Mouse (Mus musculus) spleen, postnatal 10 days (tissue): Measurements from ENCODE around the gene Pdgfra.

Source experiments
- DNase-seq, 2 experiments: peaks; one replicate each; pipeline ENCODE4 v3.0.0; 2021 to 2022; ENCODE audit warnings: low spot score in 2 of 2

Gene Pdgfra

DNA sequence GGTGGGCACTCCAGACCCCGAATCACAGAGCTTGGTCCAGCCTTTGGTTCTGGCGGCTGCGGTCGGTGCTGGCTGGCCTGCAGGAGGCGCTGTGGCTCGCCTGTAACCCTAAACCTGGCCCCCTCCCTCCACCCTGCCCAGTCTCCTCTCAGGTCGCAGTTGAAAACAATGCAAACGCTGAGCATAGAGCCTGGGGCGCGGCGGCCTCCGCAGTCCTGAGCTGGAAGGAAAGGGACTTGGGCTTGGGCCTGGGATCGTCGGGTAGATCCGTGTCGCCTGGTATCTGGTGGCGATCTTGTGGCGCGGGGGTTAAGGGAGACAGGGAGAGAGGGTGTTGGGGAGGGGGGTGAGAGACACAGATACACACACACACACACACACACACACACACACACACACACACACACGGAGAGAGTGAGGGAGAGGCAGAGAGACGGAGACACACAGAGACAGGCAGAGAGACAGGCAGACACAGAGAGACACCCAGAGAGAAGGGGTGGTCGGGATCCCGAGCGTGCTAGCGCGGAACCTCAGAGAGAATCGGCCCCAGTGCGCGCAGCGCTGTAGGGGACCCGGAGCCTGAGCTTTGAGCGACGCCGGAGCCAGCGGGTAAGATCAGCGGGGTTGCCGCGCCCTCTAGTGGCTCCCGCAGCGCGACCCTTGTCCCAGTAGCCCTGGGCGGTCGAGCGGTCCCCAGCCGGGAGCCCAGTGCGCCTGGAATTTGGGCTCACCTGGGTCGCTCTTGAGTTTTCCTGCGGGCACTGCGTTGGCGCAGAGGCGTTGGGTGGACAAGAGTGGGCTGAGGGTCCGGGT lies 3.9 kb downstream of the Pdgfra start:
- DNase-seq: peak; percentile 53 to 76

DNA sequence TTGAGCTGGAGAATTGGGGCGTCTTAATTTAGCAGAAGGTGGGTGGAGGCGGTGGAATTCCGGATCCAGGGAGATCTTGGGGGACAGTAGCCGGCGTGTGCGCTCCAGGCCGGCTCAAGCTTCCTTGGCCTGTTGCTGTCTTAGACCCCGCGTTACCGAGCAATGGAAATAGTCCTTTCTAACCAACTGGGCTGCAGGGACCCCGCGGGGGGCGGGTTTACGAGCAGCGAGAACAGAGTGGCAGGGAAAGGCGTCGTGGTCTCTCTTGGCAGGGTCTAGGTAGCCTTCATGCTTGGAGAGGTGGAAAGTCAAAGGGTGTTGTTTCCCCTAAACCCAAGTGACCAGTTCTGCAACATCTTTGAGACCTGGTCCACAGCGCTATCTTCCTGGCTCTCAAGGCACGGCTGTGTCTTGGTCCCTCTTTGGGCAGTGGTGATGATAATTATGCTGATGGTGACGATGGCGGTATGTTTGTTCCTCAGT lies 4.5 kb downstream of the Pdgfra start:
- DNase-seq: no peak

DNA sequence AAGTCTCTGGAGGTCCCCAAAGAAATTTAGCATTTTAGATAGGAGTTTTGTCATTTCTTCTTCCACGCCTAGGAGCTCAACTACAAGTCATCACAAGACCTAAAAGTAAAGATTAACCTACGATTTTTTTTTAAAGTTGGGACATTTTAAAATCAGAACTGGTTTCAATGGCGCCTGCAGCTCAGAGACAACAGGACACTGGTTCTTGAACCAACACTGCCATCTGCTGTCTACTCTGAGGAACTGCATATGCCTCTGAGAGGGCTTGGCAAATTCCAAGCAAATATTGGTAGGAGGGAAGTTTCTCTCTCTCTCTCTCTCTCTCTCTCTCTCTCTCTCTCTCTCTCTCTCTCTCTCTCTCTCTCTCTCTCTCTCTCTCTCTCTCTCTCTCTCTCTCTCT lies 4.9 kb downstream of the Pdgfra start:
- peak in 1 of 2 experiments; percentile 52 for DNase-seq

DNA sequence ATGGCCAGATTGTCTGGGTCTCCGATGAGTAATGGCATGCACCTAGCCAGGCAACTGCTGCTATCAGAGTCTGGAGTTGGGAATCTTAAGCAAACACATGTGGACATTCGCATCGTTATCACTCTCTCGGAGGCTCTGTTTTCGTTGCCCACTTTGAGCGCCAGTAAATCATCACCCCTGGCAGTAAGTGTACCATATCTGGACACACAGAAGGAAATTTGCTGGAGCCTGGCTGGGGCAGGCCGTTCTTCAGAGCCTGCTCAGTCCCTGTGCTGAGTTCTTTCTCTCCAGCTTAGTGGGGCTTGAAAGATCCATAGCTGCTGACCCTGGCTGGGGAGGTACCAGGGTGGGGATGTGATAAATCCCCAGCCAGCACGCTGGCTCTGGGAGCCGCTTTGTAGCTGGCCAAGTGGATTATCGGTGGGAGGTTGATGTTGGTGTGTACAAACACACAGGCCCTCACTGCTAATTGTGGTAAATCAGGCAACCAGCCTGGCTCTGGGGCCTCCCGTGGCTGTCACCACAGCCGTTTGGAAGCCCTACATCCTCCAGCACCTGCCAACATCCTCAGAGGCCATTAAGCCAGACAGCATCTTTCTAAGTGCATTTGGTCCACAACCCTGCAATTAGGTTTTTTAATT lies 8.6 kb downstream of the Pdgfra start:
- DNase-seq: no peak

DNA sequence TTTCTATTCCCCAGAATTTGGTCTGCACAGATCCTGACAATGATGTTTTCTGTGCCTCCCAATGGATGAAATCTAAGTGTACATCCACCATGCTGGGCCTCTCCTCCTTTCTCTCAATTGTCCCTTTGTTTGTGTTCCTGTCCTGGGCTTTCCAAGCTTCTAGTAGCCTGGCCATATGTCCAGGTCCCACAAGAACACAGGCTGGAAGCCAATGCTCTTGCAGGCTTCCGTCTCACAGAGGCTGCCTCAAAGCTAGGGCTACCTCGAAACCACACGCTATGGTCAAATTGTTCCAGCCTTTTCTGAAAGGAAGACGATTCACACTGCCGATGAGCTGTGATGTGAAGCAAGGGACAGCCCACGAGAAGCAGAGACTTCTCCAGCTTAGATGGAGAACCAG lies 9.5 kb downstream of the Pdgfra start:
- DNase-seq: no peak

DNA sequence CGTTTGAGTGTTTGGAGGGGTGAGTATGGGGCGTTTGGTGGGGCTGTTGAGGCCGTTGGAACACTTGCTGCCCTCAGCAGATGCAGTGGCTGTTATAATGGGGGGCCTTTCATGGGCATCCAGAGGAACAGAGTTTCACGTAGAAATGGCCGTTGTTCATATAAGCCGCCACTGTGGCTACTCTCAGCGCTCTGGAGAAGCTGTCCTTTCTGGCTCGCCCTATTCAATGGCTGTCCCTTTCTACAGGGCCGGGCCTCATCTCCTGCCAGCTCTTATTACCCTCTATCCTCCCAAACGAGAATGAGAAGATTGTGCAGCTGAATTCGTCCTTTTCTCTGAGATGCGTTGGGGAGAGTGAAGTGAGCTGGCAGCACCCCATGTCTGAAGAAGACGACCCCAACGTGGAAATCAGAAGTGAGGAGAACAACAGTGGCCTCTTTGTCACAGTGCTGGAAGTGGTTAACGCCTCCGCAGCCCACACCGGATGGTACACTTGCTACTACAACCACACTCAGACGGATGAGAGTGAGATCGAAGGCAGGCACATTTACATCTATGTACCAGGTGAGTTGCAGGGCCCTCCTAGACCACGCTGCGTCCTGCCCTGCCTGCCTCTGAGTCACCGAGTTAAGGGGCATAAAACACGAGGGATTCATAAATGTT lies 11.3 kb downstream of the Pdgfra start:
- no peak for DNase-seq

DNA sequence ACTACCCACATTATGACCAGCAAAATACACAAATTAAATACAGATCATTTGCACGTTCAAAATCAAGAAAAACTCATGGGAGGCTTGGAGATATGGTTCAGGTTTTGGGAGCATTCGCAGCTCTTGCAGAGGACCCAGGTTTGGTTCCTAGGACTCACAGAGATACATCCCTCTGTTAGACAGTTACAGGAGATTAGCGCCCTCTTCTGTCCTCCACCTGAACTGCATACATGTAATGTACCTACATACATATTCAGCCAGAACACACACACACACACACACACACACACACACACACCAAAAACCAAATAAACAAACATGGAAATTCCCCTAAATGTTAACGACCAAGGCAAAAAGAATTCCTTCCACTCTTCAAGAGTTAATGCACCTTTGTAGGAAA lies 12.6 kb downstream of the Pdgfra start:
- peak in 1 of 2 experiments; percentile 27 for DNase-seq

DNA sequence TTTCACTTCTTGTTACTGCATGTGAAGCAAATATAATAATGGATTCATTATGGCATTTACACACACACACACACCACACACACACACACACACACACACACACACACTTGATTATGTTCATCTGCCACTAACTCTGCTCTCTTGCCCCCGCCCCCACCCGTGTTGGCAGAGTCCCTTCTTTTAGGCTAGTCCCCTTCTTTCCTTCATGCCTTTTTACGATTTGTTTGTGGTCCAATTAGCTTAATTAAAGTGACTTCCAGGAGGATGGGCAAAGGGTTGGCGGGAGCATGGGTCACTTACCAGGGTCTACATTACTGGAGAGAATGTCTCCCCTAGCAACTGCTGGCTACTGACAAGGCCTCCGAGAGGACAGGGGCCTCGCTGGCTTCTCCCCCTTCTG lies 17.7 kb downstream of the Pdgfra start:
- no peak for DNase-seq

DNA sequence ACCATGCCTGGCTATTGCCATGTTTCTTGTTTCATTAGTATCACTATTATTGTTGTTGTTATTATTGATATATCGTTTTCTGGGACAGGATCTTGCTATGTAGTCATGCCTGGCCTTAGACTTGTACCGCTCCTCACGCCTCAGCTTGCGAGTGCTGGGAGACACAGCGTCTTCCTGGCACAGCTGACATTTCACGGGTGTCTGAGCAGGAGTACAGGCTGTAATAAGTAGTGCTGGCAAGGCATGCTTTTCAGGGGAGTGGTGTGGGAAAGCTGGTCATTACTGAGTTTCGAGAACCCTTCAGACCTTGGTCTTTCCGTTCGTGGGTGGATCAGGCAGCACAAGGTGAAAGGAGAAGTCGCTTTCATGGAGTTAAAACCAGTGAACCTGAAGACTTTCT lies 19.8 kb downstream of the Pdgfra start:
- no peak for DNase-seq

DNA sequence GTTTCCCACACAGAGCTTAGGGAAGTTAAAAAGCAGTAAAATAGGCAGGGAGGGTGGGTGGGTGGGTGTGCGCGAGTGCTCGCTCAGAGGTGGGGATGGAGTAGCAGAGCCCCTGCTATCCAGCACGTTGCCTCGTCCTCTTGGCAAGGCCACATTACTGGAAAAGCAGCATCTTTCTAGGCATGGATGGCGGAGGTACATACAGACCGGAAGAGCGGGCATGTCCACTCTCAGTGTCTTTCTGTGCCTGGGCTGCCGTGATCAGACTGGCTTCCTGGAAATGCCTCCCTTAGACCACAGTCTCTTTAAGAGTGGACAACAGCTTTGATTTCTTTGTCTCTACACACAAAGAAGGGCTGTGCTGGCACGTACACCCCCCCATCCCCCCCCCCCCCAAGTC lies 27.2 kb downstream of the Pdgfra start:
- no peak for DNase-seq

DNA sequence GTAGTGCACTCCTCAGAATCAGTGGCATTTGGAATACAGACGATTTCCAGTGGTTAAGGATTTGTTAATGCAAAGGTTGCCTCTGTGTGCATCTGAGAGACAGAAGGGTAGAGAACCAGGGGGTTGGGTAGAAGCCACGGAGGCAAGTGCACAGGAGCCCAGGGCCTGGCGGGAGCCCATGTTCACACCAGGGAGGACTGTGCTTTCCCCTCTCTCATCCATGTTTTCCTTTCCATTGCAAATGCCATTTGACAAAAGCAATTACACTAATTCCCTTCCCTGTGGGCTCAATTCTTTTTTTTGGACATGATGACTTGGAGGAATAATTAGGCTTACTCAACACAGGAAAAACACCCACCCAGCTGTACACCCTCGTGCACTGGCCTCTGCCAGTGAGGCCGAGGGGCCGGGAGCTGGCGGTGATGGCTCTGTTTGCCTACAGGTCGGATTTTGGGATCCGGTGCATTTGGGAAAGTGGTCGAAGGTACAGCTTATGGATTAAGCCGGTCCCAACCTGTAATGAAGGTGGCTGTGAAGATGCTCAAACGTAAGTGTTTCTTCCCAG lies 27.7 kb downstream of the Pdgfra start:
- DNase-seq: no peak

DNA sequence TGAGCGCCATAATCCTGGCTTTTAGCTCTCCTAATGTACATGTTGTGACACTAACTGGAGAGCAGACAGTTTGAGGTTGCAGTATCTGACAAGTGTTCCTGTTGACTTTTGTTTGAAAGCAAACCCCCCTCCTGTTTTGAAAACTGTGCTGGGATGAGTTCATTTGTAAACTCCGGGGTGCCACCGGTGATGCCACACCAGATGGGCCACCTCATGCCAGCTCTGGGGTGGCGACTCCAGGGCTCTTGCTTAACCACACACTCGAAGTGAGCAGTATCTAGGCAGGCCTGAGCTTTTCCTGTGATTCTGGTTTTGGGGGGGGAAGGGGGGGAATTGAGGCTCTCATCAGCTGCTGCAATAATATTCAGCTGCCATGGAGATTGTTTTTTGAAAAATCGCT lies 31.6 kb downstream of the Pdgfra start:
- no peak for DNase-seq

DNA sequence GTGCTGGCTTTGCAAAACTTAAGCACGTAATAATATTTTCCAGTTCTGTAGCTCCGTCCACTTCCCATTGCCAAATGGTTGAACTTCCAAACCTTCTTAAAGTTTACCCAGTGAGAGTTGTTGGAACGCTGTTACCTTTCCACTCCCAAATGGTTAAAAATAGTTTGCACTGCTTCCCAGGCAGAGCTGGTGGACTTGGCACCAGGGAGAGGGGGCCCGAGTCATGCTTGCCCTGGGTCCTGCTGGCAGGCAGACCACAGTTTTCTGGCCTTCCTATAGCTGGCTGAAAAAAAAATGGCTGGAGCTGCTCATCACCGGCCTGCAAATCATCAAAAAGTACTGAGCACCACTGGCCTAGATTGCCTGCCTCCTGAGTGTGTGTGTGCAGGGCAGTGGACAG lies 32.0 kb downstream of the Pdgfra start:
- DNase-seq: no peak

DNA sequence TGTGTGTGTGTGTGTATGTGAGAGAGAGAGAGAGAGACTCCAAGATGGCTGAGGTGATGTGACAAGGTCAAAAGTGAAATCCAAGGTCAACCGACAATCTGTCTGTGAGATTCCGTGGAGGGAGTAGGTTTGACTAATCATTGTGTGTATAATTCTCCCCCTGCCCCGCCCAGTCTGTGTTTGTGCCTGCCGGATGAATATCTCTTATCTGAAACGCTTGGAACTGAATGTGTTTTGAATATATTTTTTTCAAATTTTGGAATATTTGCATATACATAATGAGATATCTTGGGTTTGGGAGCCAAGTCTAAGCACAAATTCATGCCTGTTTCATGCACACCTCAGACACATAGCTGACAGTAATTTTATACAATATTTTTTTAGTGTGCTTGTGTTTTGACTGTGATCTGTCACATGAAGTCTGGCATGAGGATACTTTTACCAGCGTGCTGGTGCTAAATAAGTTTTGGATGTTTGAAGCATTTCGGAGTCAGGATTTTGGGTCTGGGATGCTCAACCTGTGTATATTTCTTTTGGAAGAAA lies 32.7 kb downstream of the Pdgfra start:
- no peak for DNase-seq

DNA sequence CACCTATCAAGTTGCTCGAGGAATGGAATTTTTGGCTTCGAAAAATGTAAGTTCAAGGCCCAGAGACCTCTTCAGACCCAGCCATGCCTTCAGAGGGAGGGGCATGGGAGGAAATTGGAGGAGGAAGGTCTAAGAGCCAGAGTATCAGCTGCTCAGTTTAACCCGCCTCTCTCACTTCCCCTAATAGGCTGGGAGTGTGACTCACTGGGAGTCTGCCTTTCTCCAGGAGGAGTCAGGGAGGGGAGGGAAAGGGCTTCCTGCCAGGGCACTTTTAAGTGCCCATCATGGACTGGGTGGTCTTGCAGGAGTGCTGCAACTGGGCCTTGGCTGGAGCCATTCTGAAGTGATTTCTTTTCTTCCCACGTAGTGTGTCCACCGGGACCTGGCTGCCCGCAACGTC lies 33.5 kb downstream of the Pdgfra start:
- no peak for DNase-seq

DNA sequence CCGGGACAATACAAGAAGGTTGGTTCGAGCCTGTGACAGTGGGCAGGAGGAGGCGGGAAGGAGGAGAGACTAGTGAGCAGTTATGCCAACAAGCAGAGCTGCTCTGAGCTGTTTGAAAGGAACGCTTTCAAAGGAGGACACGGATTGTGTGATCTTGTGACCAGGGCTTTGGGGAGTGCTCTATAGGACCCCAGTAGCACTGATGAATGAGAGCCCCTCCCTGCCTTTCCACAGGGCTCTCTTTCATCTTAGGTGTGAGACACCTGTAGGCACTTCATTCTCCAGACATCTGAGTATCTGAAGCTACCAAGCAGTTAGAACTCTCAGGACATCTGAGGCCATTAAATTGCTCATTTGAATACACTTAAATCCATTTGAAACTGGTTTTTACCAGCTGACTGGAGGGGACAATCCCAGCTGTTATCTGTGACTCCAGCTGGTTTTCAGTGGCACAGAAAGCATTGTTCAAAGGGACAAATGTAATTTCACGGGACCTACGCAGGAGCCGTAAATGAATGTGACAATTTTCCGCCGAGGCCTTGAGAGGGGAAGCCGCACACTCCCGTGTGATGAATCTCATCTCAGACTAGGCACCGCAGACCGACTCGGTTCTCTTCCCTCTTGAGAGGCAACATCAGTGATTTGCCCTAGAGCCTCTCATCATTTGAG lies 37.4 kb downstream of the Pdgfra start:
- no peak for DNase-seq

DNA sequence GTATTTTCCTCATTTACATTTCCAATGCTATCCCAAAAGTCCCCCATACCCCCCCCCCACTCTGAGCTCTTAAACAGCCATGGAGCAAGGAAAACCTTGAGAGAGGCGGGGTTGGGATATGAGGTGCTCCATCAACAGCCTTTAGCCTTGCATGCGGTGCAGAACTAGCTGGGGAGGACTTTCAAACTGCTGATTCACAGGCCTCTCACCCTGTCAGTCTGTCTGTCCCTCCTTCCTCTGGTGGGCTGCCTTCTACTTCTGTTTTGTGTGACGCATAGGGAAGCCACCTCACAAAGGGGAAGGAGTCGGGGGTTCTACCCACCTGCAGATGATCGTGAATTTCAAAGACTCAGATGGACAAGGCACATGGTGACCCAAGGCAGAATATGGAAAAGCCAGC lies 41.0 kb downstream of the Pdgfra start:
- no peak for DNase-seq

DNA sequence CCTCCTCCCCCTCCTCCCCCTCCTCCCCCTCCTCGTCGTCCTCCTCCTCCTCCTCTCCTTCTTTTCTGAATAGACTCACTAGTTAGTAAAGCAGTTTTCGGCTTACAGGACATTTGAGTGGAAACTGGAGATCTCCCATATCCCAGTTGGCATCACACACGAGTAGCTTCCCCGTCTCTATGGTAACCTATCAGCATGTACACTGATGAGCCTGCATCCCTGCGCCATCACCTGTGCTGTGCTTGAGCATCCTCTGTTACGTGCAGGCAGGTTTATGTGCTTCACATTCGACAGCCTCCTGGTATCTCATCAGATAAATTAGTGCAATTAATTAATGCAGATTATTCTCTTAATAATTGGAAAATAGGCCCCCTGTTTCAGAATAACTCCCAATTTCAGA lies 46.3 kb downstream of the Pdgfra start:
- DNase-seq: no peak

DNA sequence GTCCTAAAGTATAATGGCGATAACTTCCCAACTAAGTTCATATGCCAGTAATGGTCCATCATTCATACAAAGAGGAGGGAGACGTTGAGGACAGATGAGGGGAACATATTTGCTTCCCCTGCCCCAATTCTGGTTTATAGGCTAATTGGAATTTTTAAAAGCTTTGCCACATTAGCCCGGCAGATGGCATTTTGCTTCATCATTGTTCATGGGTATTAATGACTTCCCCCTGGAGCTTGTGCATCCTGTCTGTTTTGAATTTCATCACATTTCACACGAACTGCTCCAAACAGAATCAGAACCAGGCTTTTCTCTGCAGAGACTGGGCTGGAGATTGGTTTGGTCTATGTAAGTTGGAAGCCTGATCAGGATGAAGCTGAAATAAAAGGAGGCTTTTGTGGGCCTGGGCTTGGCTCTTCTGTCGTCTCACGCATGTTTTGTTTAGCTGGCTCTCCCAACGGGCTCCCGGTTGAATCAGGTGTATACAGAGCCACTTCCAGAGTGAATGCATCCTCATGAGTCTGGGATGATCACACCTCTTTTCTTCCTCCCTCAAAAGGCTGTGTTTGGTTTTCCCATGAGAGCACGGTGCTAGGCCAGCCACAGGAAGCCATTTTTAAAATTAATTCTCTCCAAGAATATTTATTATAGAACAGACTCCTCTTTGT lies 47.7 kb downstream of the Pdgfra start:
- DNase-seq: no peak

DNA sequence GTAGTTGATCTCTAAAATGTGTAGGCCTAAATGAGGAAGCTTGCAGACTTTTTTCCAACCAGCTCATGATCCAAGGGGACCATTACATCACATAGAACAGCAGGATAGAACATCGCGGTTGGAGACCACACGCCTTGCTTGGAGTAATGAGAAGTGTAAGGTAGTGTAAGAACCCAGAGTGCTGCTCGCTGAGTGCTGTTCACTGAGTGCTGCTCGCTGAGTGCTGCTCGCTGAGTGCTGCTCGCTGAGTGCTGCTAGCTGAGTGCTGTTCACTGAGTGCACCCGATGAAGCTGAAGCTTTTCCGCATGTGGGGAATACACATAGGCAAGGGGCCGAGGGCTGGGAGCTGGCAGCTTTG lies 48.3 kb downstream of the Pdgfra start:
- no peak for DNase-seq

DNA sequence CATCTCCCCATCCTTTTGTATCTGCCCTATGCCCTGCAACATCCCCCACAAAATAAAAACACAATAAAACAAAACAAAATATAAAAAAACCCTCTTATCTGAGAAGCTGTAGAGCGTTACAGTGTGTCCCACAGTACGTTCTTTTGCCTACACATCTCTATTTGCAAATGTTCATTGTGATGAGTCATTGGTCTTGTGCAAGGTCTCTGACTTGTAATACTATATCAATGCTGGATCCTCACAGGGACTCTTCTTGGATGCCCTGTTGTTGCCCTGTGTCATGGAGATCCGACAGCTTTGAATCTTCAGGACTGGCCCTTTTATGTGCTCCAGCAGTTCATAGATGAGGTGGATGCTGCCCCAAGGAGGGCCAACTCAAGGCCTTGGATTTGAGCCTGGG lies 55.8 kb downstream of the Pdgfra start:
- no peak for DNase-seq
